Mouse (Mus musculus): ENCODE results near the gene H2-M5.

Gene H2-M5

GRCm38 (mm10) chr17:36947051-36947819 lies 42.1 kb downstream of the H2-M5 start:
- DNase-seq: peak; percentile 61

GRCm38 (mm10) chr17:36944121-36944775 lies 45.1 kb downstream of the H2-M5 start:
- peak; percentile 70 for DNase-seq

GRCm38 (mm10) chr17:36943691-36944090 lies 45.6 kb downstream of the H2-M5 start:
- DNase-seq: no peak

GRCm38 (mm10) chr17:36942791-36943471 lies 46.4 kb downstream of the H2-M5 start, which contains the start of gene Rnf39:
Gene Rnf39, plus strand, starts transcription at chr17:36942918.
- DNase-seq: peak; percentile 60

GRCm38 (mm10) chr17:36942391-36942790 lies 46.9 kb downstream of the H2-M5 start:
- DNase-seq: peak; percentile 36

- DNase-seq: no peak
These were observed 51.3 kb downstream of the H2-M5 start for GRCm38 (mm10) chr17:36938056-36938455.
